Mouse (Mus musculus) ES-Bruce4 (cell line): ENCODE data around the gene Pja2. TPM values are rescaled to one million over a fixed set of nuclear protein-coding genes. Genes with fewer than 3 reads are reported as not detected.

ENCODE experiments used
- H3K27ac ChIP-seq: 2 replicates; pipeline ENCODE4 v1.5.1; 2012; ENCODE audit warnings: low read length, inconsistent platforms; ENCODE audit not compliant: insufficient read depth
- H3K27me3 ChIP-seq: 2 replicates; pipeline ENCODE4 v1.6.1; 2012; ENCODE audit warnings: mild to moderate bottlenecking, low read length, inconsistent platforms; ENCODE audit not compliant: control insufficient read depth, poor library complexity, insufficient read depth, severe bottlenecking
- H3K36me3 ChIP-seq: 2 replicates; pipeline ENCODE4 v1.6.1; 2012; ENCODE audit warnings: inconsistent platforms, mild to moderate bottlenecking, low read length, moderate library complexity; ENCODE audit not compliant: control insufficient read depth, poor library complexity, insufficient read depth, severe bottlenecking
- H3K4me1 ChIP-seq: one replicate; pipeline ENCODE4 v1.8.1; 2011; ENCODE audit warnings: low read length; ENCODE audit not compliant: control insufficient read depth, insufficient read depth
- H3K4me3 ChIP-seq: 2 replicates; pipeline ENCODE4 v1.5.1; 2011; ENCODE audit warnings: low read depth, mild to moderate bottlenecking, low read length
- H3K9ac ChIP-seq: 2 replicates; pipeline ENCODE4 v1.6.1; 2012; ENCODE audit warnings: low read depth, mild to moderate bottlenecking, inconsistent platforms; ENCODE audit not compliant: poor library complexity, severe bottlenecking
- H3K9me3 ChIP-seq: replicated peaks from 2 replicates; pipeline ENCODE4 v1.6.1; 2012; ENCODE audit warnings: mild to moderate bottlenecking, low read length, inconsistent platforms; ENCODE audit not compliant: control insufficient read depth, poor library complexity, insufficient read depth, severe bottlenecking
- CTCF ChIP-seq: IDR thresholded peaks from one replicate; pipeline ENCODE4 v1.8.1; 2011; ENCODE audit warnings: low read depth, low read length
- EP300 ChIP-seq: IDR thresholded peaks from 2 replicates; pipeline ENCODE4 v1.6.1; 2011; ENCODE audit warnings: low read depth, low read length; ENCODE audit not compliant: insufficient read depth
- POLR2A ChIP-seq: IDR thresholded peaks from one replicate; pipeline ENCODE4 v1.8.1; 2011; ENCODE audit warnings: low read length; ENCODE audit not compliant: insufficient read depth
- polyA plus RNA-seq: library from polyadenylated mRNA; stranded (reverse); fragments of >200 nt; gene quantifications from 2 replicates; pipeline ENCODE4 v1.2.4, GENCODE M21; 2011; ENCODE audit warnings: low read depth; ENCODE audit not compliant: missing spikeins, insufficient read depth, insufficient read length

Gene Pja2
- polyA plus RNA-seq: 42.6 and 43.3 TPM in 2 replicates

- Histone ChIP-seq H3K36me3 (no peaks in the 10 kb centered on the region), H3K9ac (peak within 1 kb of the TSS; percentile 87), H3K4me1 (no peaks in the 10 kb centered on the region), H3K27me3 (no peaks in the 10 kb centered on the region), H3K27ac (peak within 1 kb of the TSS; percentile 42; the same call in 1 of the 2 replicates), H3K9me3 (no peaks in the 10 kb centered on the region), H3K4me3 (peak within 1 kb of the TSS; percentile 75)
- TF ChIP-seq CTCF (no peak), EP300 (0 out of 2 replicates have a peak, but pooled peaks have one; percentile 19), POLR2A (peak; percentile 25)
Observed at GRCm38 (mm10) chr17:64331898-64332769, at the start of gene Pja2. Gene Pja2 (minus strand): TSS chr17:64331916.

DNA sequence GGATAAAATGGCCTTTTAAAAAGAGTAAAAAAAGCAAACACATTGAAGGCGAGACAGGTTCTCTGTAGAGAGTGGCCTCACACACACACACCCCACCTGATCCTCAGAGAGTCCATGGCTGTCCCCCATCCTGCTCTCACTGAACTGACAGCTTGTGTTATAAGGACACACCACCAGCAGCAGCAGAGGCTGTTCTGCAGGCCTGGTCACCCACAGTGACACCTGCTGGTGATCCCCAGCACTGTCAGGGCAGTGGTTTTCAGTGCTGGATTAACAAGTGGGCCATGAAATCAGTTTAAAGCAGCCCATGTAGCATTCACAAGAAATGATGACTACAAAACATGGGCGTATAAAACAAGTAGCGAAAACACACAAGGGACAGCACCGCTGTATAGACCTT, 43.6 kb upstream of the Pja2 start:
- no peaks in the 10 kb centered on the region for H3K36me3 ChIP-seq
- no peak overlapping the region for H3K9ac ChIP-seq
- no peaks in the 10 kb centered on the region for H3K4me1 ChIP-seq
- H3K4me3 ChIP-seq: no peak overlapping the region
- H3K27me3 ChIP-seq: no peaks in the 10 kb centered on the region
- TF ChIP-seq CTCF (peak; percentile 82), EP300 (no peak), POLR2A (no peak)
- no peak overlapping the region for H3K27ac ChIP-seq
- H3K9me3 ChIP-seq: no peaks in the 10 kb centered on the region

GRCm38 (mm10) chr17:64363694-64364093, 32.0 kb upstream of the Pja2 start:
- H3K27me3 ChIP-seq: no peaks in the 10 kb centered on the region
- H3K36me3 ChIP-seq: no peaks in the 10 kb centered on the region
- TF ChIP-seq CTCF (no peak), EP300 (no peak), POLR2A (no peak)
- H3K9ac ChIP-seq: no peak overlapping the region
- no peaks in the 10 kb centered on the region for H3K4me1 ChIP-seq
- H3K27ac ChIP-seq: no peak overlapping the region
- H3K9me3 ChIP-seq: no peaks in the 10 kb centered on the region
- no peak overlapping the region for H3K4me3 ChIP-seq

DNA sequence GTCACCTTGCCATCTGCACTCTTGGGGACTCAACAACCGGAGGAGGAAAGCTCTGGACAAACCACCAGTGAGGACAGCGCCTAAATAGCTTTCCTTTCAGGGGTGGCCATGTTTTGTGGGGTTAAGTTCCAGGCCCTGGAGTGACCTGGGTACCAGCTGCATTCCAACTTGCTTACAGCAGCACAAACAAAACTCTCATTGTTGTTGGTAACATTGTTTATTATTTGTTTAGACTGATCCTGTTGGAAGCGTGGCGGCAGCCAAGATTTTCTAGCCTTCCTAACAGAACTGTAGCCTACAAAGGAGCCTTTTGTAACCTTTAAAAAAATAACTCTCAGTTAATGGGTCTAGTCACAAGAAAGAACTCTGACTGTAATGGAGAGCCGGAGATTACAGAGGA, 30.9 kb upstream of the Pja2 start:
- Histone ChIP-seq H3K9me3 (no peaks in the 10 kb centered on the region), H3K36me3 (no peaks in the 10 kb centered on the region), H3K4me1 (no peaks in the 10 kb centered on the region), H3K27ac (no peak overlapping the region), H3K27me3 (no peaks in the 10 kb centered on the region), H3K4me3 (no peak overlapping the region), H3K9ac (no peak overlapping the region)
- TF ChIP-seq CTCF: no peak
- no peak for TF ChIP-seq EP300

- Histone ChIP-seq H3K27me3 (no peaks in the 10 kb centered on the region), H3K4me3 (no peak overlapping the region), H3K4me1 (no peaks in the 10 kb centered on the region), H3K9me3 (no peaks in the 10 kb centered on the region), H3K9ac (no peak overlapping the region), H3K27ac (no peak overlapping the region), H3K36me3 (no peaks in the 10 kb centered on the region)
- TF ChIP-seq EP300 (no peak), POLR2A (no peak), CTCF (no peak)
Observed at GRCm38 (mm10) chr17:64361911-64362425, 30.3 kb upstream of the Pja2 start.

- no peak for TF ChIP-seq POLR2A
- no peak for TF ChIP-seq CTCF
- no peak for TF ChIP-seq EP300
- no peak overlapping the region for H3K4me3 ChIP-seq
- no peaks in the 10 kb centered on the region for H3K27me3 ChIP-seq
- no peak overlapping the region for H3K27ac ChIP-seq
- H3K36me3 ChIP-seq: no peaks in the 10 kb centered on the region
- H3K9me3 ChIP-seq: no peaks in the 10 kb centered on the region
- no peaks in the 10 kb centered on the region for H3K4me1 ChIP-seq
- no peak overlapping the region for H3K9ac ChIP-seq
Observed at GRCm38 (mm10) chr17:64353940-64354339, 22.2 kb upstream of the Pja2 start.
